Mouse (Mus musculus) embryonic facial prominence, embryonic 11.5 days (tissue): Measurements from ENCODE around the gene Tpcn2. TPM values are rescaled to one million over a fixed set of nuclear protein-coding genes. Genes with fewer than 3 reads are reported as not detected.

ENCODE experiments used
- ATAC-seq: fragments of 200-750 bp; cut with Nextera tagmentation; replicated peaks from 2 replicates; pipeline ENCODE4 v1.8.0; 2017; ENCODE audit warnings: low read depth; ENCODE audit not compliant: insufficient number of reproducible peaks, low FRiP score, low TSS enrichment
- DNase-seq: peaks from one replicate; pipeline ENCODE4 v3.0.0-alpha.2; 2015; ENCODE audit warnings: low spot score
- H3K27ac ChIP-seq: fragments of 300-500 bp; sonication (generic); replicated peaks from 2 replicates; pipeline ENCODE4 v1.5.1; 2014; ENCODE audit warnings: mild to moderate bottlenecking, low read depth, low read length, control low read depth
- H3K27me3 ChIP-seq: fragments of 300-500 bp; sonication (generic); 2 replicates; pipeline ENCODE4 v1.6.1; 2014; ENCODE audit warnings: mild to moderate bottlenecking, low read length, moderate library complexity, mixed read lengths; ENCODE audit not compliant: control insufficient read depth, insufficient read depth
- H3K36me3 ChIP-seq: fragments of 300-500 bp; sonication (generic); replicated peaks from 2 replicates; pipeline ENCODE4 v1.6.1; 2014; ENCODE audit warnings: low read depth, mild to moderate bottlenecking, low read length, moderate library complexity, mixed read lengths; ENCODE audit not compliant: control insufficient read depth, insufficient read depth
- H3K4me1 ChIP-seq: fragments of 300-500 bp; sonication (generic); 2 replicates; pipeline ENCODE4 v1.6.1; 2014; ENCODE audit warnings: low read length, mixed read lengths; ENCODE audit not compliant: control insufficient read depth, insufficient read depth
- H3K4me2 ChIP-seq: fragments of 300-500 bp; sonication (generic); 2 replicates; pipeline ENCODE4 v1.6.1; 2014; ENCODE audit warnings: low read depth, mild to moderate bottlenecking, control low read depth, low read length, moderate library complexity
- H3K4me3 ChIP-seq: fragments of 300-500 bp; sonication (generic); 2 replicates; pipeline ENCODE4 v1.5.1; 2014; ENCODE audit warnings: low read depth, low read length, control low read depth
- H3K9ac ChIP-seq: fragments of 300-500 bp; sonication (generic); replicated peaks from 2 replicates; pipeline ENCODE4 v1.6.1; 2014; ENCODE audit warnings: mild to moderate bottlenecking, control low read depth, low read length
- H3K9me3 ChIP-seq: fragments of 300-500 bp; sonication (generic); replicated peaks from 2 replicates; pipeline ENCODE4 v1.6.1; 2016; ENCODE audit warnings: mild to moderate bottlenecking, low read length, inconsistent platforms, mixed read lengths; ENCODE audit not compliant: control insufficient read depth
- WGBS: fragments of 180-500 bp; shearing (Covaris S2); extraction: QIAGEN DNeasy Blood & Tissue Kit; methylation state at CpG from one replicate; pipeline ENCODE4 v1.1.7; 2014; 5-methylcytosine and 5-hydroxymethylcytosine counted together
- polyA plus RNA-seq: library from polyadenylated mRNA; unstranded; fragments of >200 nt; fragmentation: Nextera tagmentation; extraction: Ambion mirVana; gene quantifications from 2 replicates; pipeline ENCODE4 v1.2.1, GENCODE M21; 2014

Gene Tpcn2
- polyA plus RNA-seq, 1 experiment from 2014 or later, result 2.2 TPM

DNA sequence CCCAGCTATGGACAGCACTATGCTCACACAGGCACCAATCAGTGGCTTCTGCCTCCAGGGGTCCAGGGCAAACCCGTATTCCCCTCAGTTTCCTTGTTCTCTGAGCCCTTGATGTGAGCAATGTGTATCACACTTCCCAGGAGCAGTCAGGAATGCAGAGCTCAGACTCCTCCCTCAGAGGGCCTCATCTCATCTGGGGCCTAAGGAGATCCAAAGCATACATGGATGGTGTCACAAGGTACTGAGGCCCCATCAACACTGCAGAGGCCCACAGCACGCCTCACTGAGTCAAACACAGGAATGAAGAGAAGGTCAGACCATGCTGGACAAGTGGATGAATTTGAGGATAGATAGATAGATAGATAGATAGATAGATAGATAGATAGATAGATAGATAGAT lies 8.9 kb upstream of the Tpcn2 start:
- WGBS, result 64% methylated on average over 2 of the region's 2 CpGs

DNA sequence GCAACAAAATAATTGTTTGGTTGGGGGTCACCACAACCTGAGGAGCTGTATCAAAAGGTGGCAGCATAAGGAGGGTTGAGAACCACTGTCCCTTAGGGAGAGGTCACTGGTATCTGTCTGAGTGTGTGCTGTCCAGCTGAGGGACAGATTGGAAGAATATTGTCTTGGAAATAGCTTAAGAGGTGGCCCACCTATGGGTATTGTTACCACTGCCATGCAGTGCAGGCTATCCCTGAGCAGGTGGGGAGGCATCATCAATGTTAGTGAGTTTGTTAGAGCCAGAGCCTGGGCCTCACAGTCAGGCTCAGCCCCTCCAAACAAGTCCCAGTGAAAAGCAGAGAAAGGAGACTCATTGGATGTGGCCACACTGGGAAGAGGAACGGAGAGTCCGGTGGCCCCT lies 8.0 kb upstream of the Tpcn2 start:
- no peaks in the 10 kb centered on the region for H3K4me1 ChIP-seq
- H3K4me2 ChIP-seq, result no peak overlapping the region
- H3K36me3 ChIP-seq, result no peaks in the 10 kb centered on the region
- no peak overlapping the region for H3K27ac ChIP-seq
- DNase-seq (no peak), ATAC-seq (no peak)
- 91% methylated on average over 2 of the region's 2 CpGs for WGBS
- H3K9ac ChIP-seq, result no peak overlapping the region
- no peaks in the 10 kb centered on the region for H3K27me3 ChIP-seq
- H3K4me3 ChIP-seq, result no peak overlapping the region
- H3K9me3 ChIP-seq, result no peaks in the 10 kb centered on the region

More for the DNA sequence above, 8.9 kb upstream of the Tpcn2 start:
- DNase-seq, result no peak
- Histone ChIP-seq H3K4me1 (no peaks in the 10 kb centered on the region), H3K4me3 (no peak overlapping the region), H3K9ac (no peak overlapping the region), H3K9me3 (no peaks in the 10 kb centered on the region), H3K4me2 (no peak overlapping the region), H3K36me3 (no peaks in the 10 kb centered on the region), H3K27ac (no peak overlapping the region), H3K27me3 (no peaks in the 10 kb centered on the region)
- no peak for ATAC-seq

DNA sequence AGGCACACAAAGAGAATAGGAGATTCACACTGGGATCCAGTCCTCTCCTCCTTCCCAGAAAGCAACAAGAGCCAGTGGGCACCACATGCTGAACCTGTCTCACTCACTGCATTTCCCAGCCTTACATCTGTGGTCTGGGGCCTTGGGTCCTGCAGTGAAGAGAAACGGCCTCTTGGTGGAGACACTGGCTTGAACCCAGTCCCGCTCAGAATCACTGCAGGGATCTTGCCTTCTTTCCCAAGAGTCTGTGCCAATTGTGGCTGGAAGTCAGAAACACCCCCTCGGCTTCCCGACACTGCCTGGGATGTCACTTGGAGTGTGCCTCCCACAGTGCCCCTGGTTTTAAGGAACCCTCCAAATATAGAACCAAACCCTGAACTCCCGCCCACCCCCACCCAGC lies 5.5 kb upstream of the Tpcn2 start:
- peak; percentile 58 for DNase-seq
- Histone ChIP-seq H3K27me3 (no peaks in the 10 kb centered on the region), H3K9ac (no peak overlapping the region), H3K4me1 (no peaks in the 10 kb centered on the region), H3K36me3 (no peaks in the 10 kb centered on the region), H3K9me3 (no peaks in the 10 kb centered on the region), H3K4me2 (no peak overlapping the region), H3K27ac (no peak overlapping the region), H3K4me3 (no peak overlapping the region)
- 24% methylated on average over 5 of the region's 5 CpGs for WGBS
- no peak; the same call in 1 of the 2 replicates for ATAC-seq

DNA sequence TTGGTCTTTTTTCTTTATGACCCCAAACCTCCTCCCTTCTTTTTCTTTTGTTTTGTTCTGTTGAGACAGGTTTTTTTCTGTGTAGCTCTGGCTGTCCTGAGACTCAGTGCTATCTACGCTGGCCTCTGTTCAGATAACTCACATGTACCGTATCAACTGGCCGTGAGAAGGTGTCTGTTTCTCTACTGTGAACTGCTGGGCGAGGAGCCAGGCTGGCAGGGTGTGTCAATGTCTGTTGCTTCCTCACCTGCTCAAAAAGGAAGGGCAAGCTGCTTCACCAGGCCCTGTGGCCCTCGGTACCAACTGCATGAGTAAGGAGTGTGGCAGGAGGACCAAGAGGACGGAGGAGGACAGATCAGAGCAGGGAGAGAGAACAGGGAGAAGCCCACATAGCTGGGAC lies 3.6 kb upstream of the Tpcn2 start:
- Histone ChIP-seq H3K27ac (no peak overlapping the region), H3K4me3 (no peak overlapping the region), H3K9me3 (no peaks in the 10 kb centered on the region), H3K36me3 (no peaks in the 10 kb centered on the region), H3K4me1 (no peaks in the 10 kb centered on the region), H3K4me2 (no peak overlapping the region), H3K27me3 (no peaks in the 10 kb centered on the region), H3K9ac (no peak overlapping the region)
- 84% methylated on average over 6 of the region's 6 CpGs for WGBS
- DNase-seq (no peak), ATAC-seq (no peak)

DNA sequence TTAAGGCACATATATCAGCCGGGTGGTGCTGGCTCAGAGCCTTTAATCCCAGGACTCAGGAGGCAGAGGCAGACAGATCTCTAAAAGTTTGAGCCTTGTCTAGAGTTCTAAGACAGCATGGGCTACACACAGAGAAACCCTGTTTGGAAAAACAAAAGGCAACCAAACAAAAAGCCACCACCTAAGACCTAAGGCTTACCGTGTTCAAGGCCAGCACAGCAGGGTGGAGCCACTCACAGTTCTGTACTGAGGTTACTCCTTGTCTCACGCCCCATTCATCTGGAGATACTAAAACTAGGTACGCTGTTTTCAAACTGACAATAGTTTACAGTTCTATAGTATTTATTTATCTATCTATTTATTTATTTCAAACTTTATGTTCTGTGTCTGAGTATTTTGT lies 1.7 kb upstream of the Tpcn2 start:
- no peak overlapping the region for H3K27ac ChIP-seq
- H3K9me3 ChIP-seq, result no peaks in the 10 kb centered on the region
- no peaks in the 10 kb centered on the region for H3K36me3 ChIP-seq
- H3K27me3 ChIP-seq, result no peaks in the 10 kb centered on the region
- no peak overlapping the region for H3K9ac ChIP-seq
- WGBS, result 86% methylated on average over 4 of the region's 4 CpGs
- no peak for ATAC-seq
- DNase-seq, result no peak
- no peak overlapping the region for H3K4me2 ChIP-seq
- no peak overlapping the region for H3K4me3 ChIP-seq
- no peaks in the 10 kb centered on the region for H3K4me1 ChIP-seq

DNA sequence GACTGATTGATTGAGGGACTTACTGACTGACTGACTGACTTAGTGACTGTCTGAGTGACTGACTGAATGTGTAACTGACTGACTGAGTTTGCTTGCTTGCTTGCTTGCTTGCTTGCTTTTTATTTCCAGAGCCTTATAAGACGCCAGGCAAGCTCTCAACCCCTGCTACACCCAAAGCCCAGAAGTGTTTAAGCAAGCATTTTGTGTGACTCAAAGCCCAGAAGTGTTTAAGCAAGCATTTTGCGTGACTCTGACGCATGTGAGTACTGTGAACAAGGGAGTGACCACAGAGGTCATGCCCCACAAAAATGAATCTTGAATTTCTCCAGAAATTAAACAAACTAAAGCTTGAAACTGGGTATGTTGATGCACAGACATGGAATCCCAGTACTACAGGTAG lies 482 bp upstream of the Tpcn2 start:
- Histone ChIP-seq H3K4me2 (no peak overlapping the region), H3K4me1 (no peaks in the 10 kb centered on the region), H3K36me3 (no peaks in the 10 kb centered on the region), H3K4me3 (no peak overlapping the region), H3K27ac (no peak overlapping the region), H3K27me3 (no peaks in the 10 kb centered on the region), H3K9me3 (no peaks in the 10 kb centered on the region), H3K9ac (no peak overlapping the region)
- no peak for ATAC-seq
- WGBS, result 70% methylated on average over 3 of the region's 3 CpGs
- DNase-seq, result no peak

DNA sequence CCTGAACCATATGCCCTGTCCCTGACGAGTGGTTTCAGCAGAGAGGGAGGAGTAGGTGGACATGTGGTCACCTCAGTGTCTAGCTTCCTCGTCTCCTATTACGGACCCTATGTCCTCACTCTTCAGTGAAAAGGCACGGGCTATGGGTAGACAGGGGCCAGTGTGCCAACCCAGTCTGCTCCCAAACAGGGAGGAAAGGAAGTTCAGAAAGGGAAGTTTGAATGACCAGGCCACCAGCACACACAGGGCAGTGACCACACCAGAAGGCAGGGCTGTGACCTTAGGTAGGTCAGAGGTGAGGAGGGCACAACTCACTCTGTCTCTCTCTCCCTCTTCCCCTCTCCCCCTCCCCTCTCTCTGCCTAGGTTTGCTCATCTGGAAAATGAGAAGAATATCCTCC lies 770 bp downstream of the Tpcn2 start:
- Histone ChIP-seq H3K27ac (no peak overlapping the region), H3K36me3 (no peaks in the 10 kb centered on the region), H3K4me2 (peak overlapping the region; percentile 76), H3K27me3 (no peaks in the 10 kb centered on the region), H3K9ac (peak overlapping the region; percentile 65), H3K4me1 (no peaks in the 10 kb centered on the region), H3K4me3 (peak overlapping the region; percentile 48), H3K9me3 (no peaks in the 10 kb centered on the region)
- WGBS, result 39% methylated on average over 4 of the region's 4 CpGs
- ATAC-seq (no peak), DNase-seq (no peak)

DNA sequence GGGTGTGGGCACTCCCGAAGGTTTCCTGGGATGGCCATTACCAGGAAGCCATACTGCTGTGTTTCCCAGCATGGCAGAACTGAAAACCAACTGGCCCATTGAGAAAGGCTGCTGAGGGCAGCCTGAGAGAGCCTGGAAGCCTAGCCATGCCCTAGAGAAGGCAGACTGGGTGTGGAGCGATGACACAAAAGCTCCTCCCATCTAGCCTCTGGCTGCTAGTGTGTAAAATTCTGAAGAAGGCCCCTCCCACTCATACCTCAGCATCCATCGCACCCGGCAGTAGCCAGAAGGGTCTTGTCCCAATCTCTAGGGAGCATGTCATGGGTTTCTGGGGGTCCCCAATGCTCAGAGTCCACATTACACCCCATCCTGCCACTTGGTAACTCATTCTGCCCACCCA lies 2.4 kb downstream of the Tpcn2 start:
- Histone ChIP-seq H3K9ac (no peak overlapping the region), H3K27ac (no peak overlapping the region), H3K9me3 (no peaks in the 10 kb centered on the region), H3K4me1 (no peaks in the 10 kb centered on the region), H3K4me3 (no peak overlapping the region), H3K27me3 (no peaks in the 10 kb centered on the region), H3K36me3 (no peaks in the 10 kb centered on the region), H3K4me2 (no peak overlapping the region)
- 81% methylated on average over 4 of the region's 4 CpGs for WGBS
- no peak for DNase-seq
- no peak for ATAC-seq
